Mouse (Mus musculus): ENCODE results near the gene Oprd1. TPM values are rescaled to one million over a fixed set of nuclear protein-coding genes. Genes with fewer than 3 reads are reported as not detected.

The Oprd1 gene
- polyA plus RNA-seq (2015; fragmentation: Nextera tagmentation; extraction: Ambion mirVana): 0.03 and 0.05 TPM in 2 replicates

DNA sequence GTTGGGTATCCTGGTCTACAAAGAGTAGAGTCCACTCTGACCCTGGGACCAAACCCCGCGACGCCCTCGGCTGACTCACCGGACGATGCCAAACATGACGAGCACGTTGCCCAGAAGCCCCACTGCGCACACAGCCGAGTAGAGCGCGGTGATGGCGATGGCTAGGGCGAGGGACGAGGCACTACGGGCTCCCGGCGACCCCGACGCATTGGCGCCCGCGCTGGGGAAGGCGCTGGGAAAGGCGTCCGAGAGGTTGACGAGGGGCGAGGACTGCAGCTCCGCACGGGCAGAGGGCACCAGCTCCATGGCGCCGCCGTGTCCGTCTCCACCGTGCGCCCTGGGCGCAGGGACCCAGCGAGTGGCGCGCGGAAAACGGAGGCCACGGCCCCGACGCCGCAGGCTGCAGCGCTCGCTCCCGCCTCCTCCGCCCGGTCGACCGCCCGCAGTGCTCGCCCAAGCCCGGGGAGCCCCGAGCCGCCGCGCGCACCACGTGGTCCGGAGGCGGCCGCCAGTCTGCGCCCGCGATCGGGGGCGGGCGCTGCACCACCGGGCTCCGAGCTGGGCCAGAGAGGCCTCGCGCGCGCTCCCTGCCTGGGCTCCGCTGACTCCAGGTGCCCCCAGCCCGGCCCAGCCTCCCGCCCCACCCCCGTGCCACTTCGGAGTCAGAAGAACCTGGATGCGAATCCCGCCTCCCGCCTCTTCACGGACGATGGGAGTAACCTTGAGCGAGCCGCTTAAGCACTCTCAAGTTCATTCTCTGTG, at the start of gene Oprd1:
Gene Oprd1 (minus strand): TSS at position 407 of the 762 bp plus-strand sequence.
- ATAC-seq (replicated peaks; ENCODE audit: low FRiP score, low read depth) (0 out of 2 replicates have a peak, but pooled peaks have one; percentile 36), DNase-seq (ENCODE audit: low spot score) (no peak)
- Histone ChIP-seq H3K4me3 (replicated peaks; ENCODE audit: low read depth, low read length) (peak within 1 kb of the TSS; percentile 40), H3K9ac (ENCODE audit: low read depth, low read length) (no peak within 1 kb of the TSS), H3K27ac (no peak within 1 kb of the TSS), H3K27me3 (ENCODE audit: insufficient read depth, low read length) (peaks cover 22% of the 10 kb centered on the region), H3K36me3 (ENCODE audit: insufficient read depth, low read length) (no peaks in the 10 kb centered on the region), H3K4me2 (ENCODE audit: low read length) (peak within 1 kb of the TSS; percentile 84), H3K4me1 (replicated peaks; ENCODE audit: insufficient read depth, low read length) (no peaks in the 10 kb centered on the region; the same call in 1 of the 2 replicates), H3K9me3 (replicated peaks; ENCODE audit: low read length) (no peaks in the 10 kb centered on the region)
- WGBS: 2% methylated on average over 55 of the region's 89 CpGs
- TF ChIP-seq CTCF (IDR thresholded peaks at IDR 0.05; ENCODE audit: low read depth): no peak

GRCm38 (mm10) chr4:132187826-132188401, 43.6 kb upstream of the Oprd1 start:
- H3K36me3 ChIP-seq (ENCODE audit: insufficient read depth, low read length): peaks cover 25% of the 10 kb centered on the region
- H3K4me1 ChIP-seq (replicated peaks; ENCODE audit: insufficient read depth, low read length): no peaks in the 10 kb centered on the region
- no peak for TF ChIP-seq CTCF (IDR thresholded peaks at IDR 0.05; ENCODE audit: low read depth)
- DNase-seq (ENCODE audit: low spot score) (no peak), ATAC-seq (replicated peaks; ENCODE audit: low FRiP score, low read depth) (no peak)
- H3K4me3 ChIP-seq (replicated peaks; ENCODE audit: low read depth, low read length): no peak overlapping the region
- H3K27me3 ChIP-seq (ENCODE audit: insufficient read depth, low read length): no peaks in the 10 kb centered on the region
- no peaks in the 10 kb centered on the region for H3K9me3 ChIP-seq (replicated peaks; ENCODE audit: low read length)
- 90% methylated on average over 2 of the region's 2 CpGs for WGBS
- no peak overlapping the region for H3K27ac ChIP-seq
- H3K9ac ChIP-seq (ENCODE audit: low read depth, low read length): no peak overlapping the region
- no peak overlapping the region for H3K4me2 ChIP-seq (ENCODE audit: low read length)

DNA sequence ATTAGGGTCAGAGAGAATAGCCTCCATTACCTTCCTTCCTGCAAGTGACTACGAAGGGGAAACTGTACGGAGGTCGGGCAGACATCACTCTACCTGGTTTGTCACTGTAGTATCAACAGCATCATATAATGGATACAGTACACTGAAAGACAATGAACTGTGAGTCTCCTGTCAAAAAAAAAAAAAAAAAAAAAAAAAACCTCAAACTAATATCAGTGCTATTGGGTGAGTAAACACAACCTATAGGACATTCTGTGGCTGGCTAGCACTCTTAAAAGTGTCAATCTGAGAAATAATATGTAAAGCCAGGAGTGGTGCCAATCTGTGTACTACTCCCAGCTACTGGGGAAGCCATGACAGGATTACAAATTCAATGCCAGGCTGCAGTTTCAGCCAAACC, 38.9 kb upstream of the Oprd1 start:
- no peaks in the 10 kb centered on the region for H3K27me3 ChIP-seq (ENCODE audit: insufficient read depth, low read length)

GRCm38 (mm10) chr4:132181721-132182658, 37.7 kb upstream of the Oprd1 start:
- WGBS: 33% methylated on average over 22 of the region's 22 CpGs
- peak; percentile 64 for TF ChIP-seq CTCF (IDR thresholded peaks at IDR 0.05; ENCODE audit: low read depth)
- no peaks in the 10 kb centered on the region for H3K9me3 ChIP-seq (replicated peaks; ENCODE audit: low read length)
- DNase-seq (ENCODE audit: low spot score) (peak; percentile 81), ATAC-seq (replicated peaks; ENCODE audit: low FRiP score, low read depth) (peak; percentile 79)
- H3K27me3 ChIP-seq (ENCODE audit: insufficient read depth, low read length): no peaks in the 10 kb centered on the region
- H3K9ac ChIP-seq (ENCODE audit: low read depth, low read length): no peak overlapping the region
- H3K36me3 ChIP-seq (ENCODE audit: insufficient read depth, low read length): peaks cover 18% of the 10 kb centered on the region; the same call in 1 of the 2 replicates
- H3K4me1 ChIP-seq (replicated peaks; ENCODE audit: insufficient read depth, low read length): no peaks in the 10 kb centered on the region
- H3K4me3 ChIP-seq (replicated peaks; ENCODE audit: low read depth, low read length): no peak overlapping the region
- no peak overlapping the region; the same call in 1 of the 2 replicates for H3K4me2 ChIP-seq (ENCODE audit: low read length)
- peak overlapping the region; percentile 43; the same call in 1 of the 2 replicates for H3K27ac ChIP-seq

More for the DNA sequence above, 38.9 kb upstream of the Oprd1 start:
- no peak for TF ChIP-seq CTCF (IDR thresholded peaks at IDR 0.05; ENCODE audit: low read depth)
- no peak overlapping the region for H3K4me2 ChIP-seq (ENCODE audit: low read length)
- 93% methylated on average over 3 of the region's 3 CpGs for whole genome bisulfite sequencing
- H3K9me3 ChIP-seq (replicated peaks; ENCODE audit: low read length): no peaks in the 10 kb centered on the region
- peaks cover 18% of the 10 kb centered on the region; the same call in 1 of the 2 replicates for H3K36me3 ChIP-seq (ENCODE audit: insufficient read depth, low read length)
- no peak overlapping the region for H3K27ac ChIP-seq
- H3K4me3 ChIP-seq (replicated peaks; ENCODE audit: low read depth, low read length): no peak overlapping the region
- ATAC-seq (replicated peaks; ENCODE audit: low FRiP score, low read depth): no peak
- DNase-seq (ENCODE audit: low spot score): no peak
- H3K4me1 ChIP-seq (replicated peaks; ENCODE audit: insufficient read depth, low read length): no peaks in the 10 kb centered on the region
- no peak overlapping the region for H3K9ac ChIP-seq (ENCODE audit: low read depth, low read length)

GRCm38 (mm10) chr4:132180710-132181109, 36.4 kb upstream of the Oprd1 start:
- H3K9ac ChIP-seq (ENCODE audit: low read depth, low read length): no peak overlapping the region
- H3K36me3 ChIP-seq (ENCODE audit: insufficient read depth, low read length): peaks cover 16% of the 10 kb centered on the region; the same call in 1 of the 2 replicates
- no peaks in the 10 kb centered on the region for H3K4me1 ChIP-seq (replicated peaks; ENCODE audit: insufficient read depth, low read length)
- H3K9me3 ChIP-seq (replicated peaks; ENCODE audit: low read length): no peaks in the 10 kb centered on the region
- no peak overlapping the region for H3K27ac ChIP-seq
- no peaks in the 10 kb centered on the region for H3K27me3 ChIP-seq (ENCODE audit: insufficient read depth, low read length)
- ATAC-seq (replicated peaks; ENCODE audit: low FRiP score, low read depth) (no peak), DNase-seq (ENCODE audit: low spot score) (peak; percentile 39)
- WGBS: 81% methylated on average over 9 of the region's 9 CpGs
- no peak overlapping the region for H3K4me3 ChIP-seq (replicated peaks; ENCODE audit: low read depth, low read length)
- peak; percentile 55 for TF ChIP-seq CTCF (IDR thresholded peaks at IDR 0.05; ENCODE audit: low read depth)
- H3K4me2 ChIP-seq (ENCODE audit: low read length): no peak overlapping the region

Data from kidney, postnatal 0 days (tissue).